Comparison of ENCODE assay signal across 8 mouse cellular contexts in the genomic region with DNA sequence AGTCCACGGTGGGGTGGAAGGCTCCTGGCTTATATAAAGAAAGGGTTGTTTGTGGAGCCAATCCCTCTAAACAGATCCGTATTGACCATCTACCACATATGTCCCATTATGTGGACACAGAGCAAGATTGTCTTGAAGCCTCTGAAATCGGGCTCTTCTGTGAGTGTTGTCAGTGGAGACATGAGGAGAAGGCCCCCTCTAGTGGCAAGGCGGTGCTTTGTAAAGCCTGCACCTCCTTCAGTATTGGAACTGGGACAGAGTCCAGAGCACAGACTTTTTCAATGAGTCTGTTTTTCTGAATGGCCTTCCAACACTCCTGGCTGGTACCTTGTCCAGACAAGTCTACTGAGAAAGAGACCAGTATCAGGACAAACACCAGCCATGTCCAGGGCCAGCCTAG. TPM values are rescaled to one million over a fixed set of nuclear protein-coding genes. Genes with fewer than 3 reads are reported as not detected.
DNase-seq lines count a peak whose midpoint lies in the region; ATAC-seq lines count a peak whose summit lies in the region.
"Had no signal": no experiment of that assay in that cellular context is flagged by ENCODE, and none has a peak within 500 bp of the region (broad histone marks: within the 10 kb centered on the region; RNA-seq: fewer than 3 reads in every experiment).

No protein-coding gene starts in this region.

- no peak overlapping the region for H3K27ac ChIP-seq in lung, embryonic 16.5 days (ENCODE audit: low read length)
- H3K27ac ChIP-seq: heart, embryonic 15.5 days had no signal

- H3K36me3 ChIP-seq in lung, embryonic 16.5 days (ENCODE audit: control insufficient read depth, insufficient read depth, low read length) = no peaks in the 10 kb centered on the region
- H3K36me3 ChIP-seq: heart, embryonic 15.5 days had no signal

- H3K9me3 ChIP-seq in lung, embryonic 16.5 days (ENCODE audit: control insufficient read depth, low read length) = no peaks in the 10 kb centered on the region
- H3K9me3 ChIP-seq: heart, embryonic 15.5 days had no signal

- no peak overlapping the region for H3K4me3 ChIP-seq in lung, embryonic 16.5 days (ENCODE audit: low read length)
- H3K4me3 ChIP-seq: heart, embryonic 15.5 days had no signal

- no peaks in the 10 kb centered on the region; the same call in 1 of the 2 replicates for H3K27me3 ChIP-seq in lung, embryonic 16.5 days (ENCODE audit: control insufficient read depth, insufficient read depth, low read depth, low read length)

- peak; percentile 10 to 34 for DNase-seq in B cell, adult 2 months
- peak; percentile 71 for DNase-seq in ES-CJ7 (ENCODE audit: low read depth, low spot score)
- peak; percentile 59 for DNase-seq in cerebellum, adult 8-10 months
- DNase-seq in frontal cortex, adult 2 months (ENCODE audit: extremely low spot score in 1 of 2, low spot score in 1 of 2) = peak; percentile 35 to 87
- peak; percentile 75 to 79 for DNase-seq in kidney, postnatal 4 days
- DNase-seq in right cerebral cortex, postnatal 14 days = peak; percentile 74

- no peaks in the 10 kb centered on the region for H3K4me1 ChIP-seq in lung, embryonic 16.5 days (replicated peaks; ENCODE audit: control insufficient read depth, insufficient read depth, low read length)
- H3K4me1 ChIP-seq: heart, embryonic 15.5 days had no signal

- no peak overlapping the region for H3K4me2 ChIP-seq in lung, embryonic 16.5 days (ENCODE audit: low read depth, low read length)
- H3K4me2 ChIP-seq: heart, embryonic 15.5 days had no signal

- 11% methylated on average over 4 of the region's 4 CpGs for WGBS in lung, embryonic 16.5 days

- ATAC-seq in lung, embryonic 16.5 days (ENCODE audit: low read depth) = 0 out of 2 replicates have a peak, but pooled peaks have one; percentile 28

- no peak overlapping the region for H3K9ac ChIP-seq in lung, embryonic 16.5 days (ENCODE audit: low read length)
- H3K9ac ChIP-seq: heart, embryonic 15.5 days had no signal

RNA-seq across cellular contexts. Expression of a gene that starts 7.2 kb away (rescaled TPM):
- 0.42 and 0.69 TPM in 2 replicates for polyA plus RNA-seq in frontal cortex, adult 2 months (2012; rRNA removed)
- polyA plus RNA-seq in lung, embryonic 16.5 days (2015; fragmentation: Nextera tagmentation; extraction: Ambion mirVana) = 0.08 TPM in 1 of 2 replicates, not detected in the other
- polyA plus RNA-seq: heart, embryonic 15.5 days had no signal

RNA-seq across cellular contexts. Expression of a gene that starts 8.3 kb away (rescaled TPM):
- 0.14 and 0.53 TPM in 2 replicates for polyA plus RNA-seq in frontal cortex, adult 2 months (2012; rRNA removed)
- 0.67 and 0.75 TPM in 2 replicates for polyA plus RNA-seq in lung, embryonic 16.5 days (2015; fragmentation: Nextera tagmentation; extraction: Ambion mirVana)

RNA-seq across cellular contexts. Expression of a gene that starts 40.3 kb away (rescaled TPM):
- polyA plus RNA-seq in frontal cortex, adult 2 months (2012; rRNA removed) = 12.9 and 13.8 TPM in 2 replicates
- polyA plus RNA-seq in lung, embryonic 16.5 days (2015; fragmentation: Nextera tagmentation; extraction: Ambion mirVana) = 16.8 and 18.5 TPM in 2 replicates

Comparison
In these comparisons a context has a peak if more than half of its experiments do, and no peak if none do; other contexts are left out.
1. DNase-seq: peak in every context shown above with its lines; median percentile 77 in kidney, postnatal 4 days; 74 in right cerebral cortex, postnatal 14 days; 71 in ES-CJ7; 61 in frontal cortex, adult 2 months; 59 in cerebellum, adult 8-10 months; 22 in B cell, adult 2 months.